Mouse (Mus musculus) embryonic stem cell, embryonic (primary cell): ENCODE measurements around the gene Il1b.

Experiments used
- CTCF ChIA-PET, 4 experiments: fragments of 300-600 bp in 2 of 4; fragments of 350-600 bp in 2 of 4; sonication (Branson Sonifier 250); formaldehyde crosslinking; loops; one replicate each; lab custom pipeline; 2022; ENCODE audit warnings: inconsistent platforms in 2 of 4; lab: Charles Lee
- POLR2A ChIA-PET, 4 experiments: fragments of 300-600 bp in 2 of 4; fragments of 350-600 bp in 2 of 4; sonication (Branson Sonifier 250); formaldehyde crosslinking; loops; one replicate each; lab custom pipeline; 2022; ENCODE audit warnings: antibody characterized with exemption in 4 of 4, inconsistent platforms in 1 of 4; lab: Charles Lee

The Il1b gene

GRCm38 (mm10) chr2:129314880-129315279 lies 56.1 kb downstream of the Il1b start:
- POLR2A ChIA-PET: interaction anchor here in 1 of 4 experiments (1.5 kb wide), 1 partner anchor 15 kb away, joined by 3 read pairs; no protein-coding TSS in a partner anchor
- CTCF ChIA-PET: interaction anchor here in 1 of 4 experiments (0.7 kb wide), 1 partner anchor 97 kb away, joined by 5 read pairs; no protein-coding TSS in a partner anchor
